In the genomic region with DNA sequence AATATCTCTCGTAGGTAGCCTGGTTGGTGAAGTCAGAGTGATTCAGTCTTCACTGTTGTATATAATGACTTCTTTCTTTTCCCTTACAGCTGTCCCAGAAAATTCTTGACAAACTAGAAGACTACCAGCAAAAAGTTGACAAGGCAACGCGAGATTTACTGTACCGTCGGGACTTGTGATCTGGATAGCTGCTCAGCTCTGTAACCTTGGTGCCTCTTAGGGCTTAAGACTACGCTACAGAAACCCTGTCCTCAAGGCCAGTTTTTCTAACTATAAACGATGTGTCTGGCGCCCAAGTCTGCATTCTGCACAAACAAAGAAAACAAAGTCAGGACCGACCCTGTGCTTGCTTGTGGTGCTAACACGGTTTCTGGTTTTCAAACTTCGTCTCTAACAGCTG, we compare ENCODE assay signal across 22 mouse cellular contexts. TPM values are rescaled to one million over a fixed set of nuclear protein-coding genes. Genes with fewer than 3 reads are reported as not detected.
A peak's percentile ranks its signal among the peaks of the same experiment; 100 is the strongest.
DNase-seq lines count a peak whose midpoint lies in the region; TF ChIP-seq lines count a peak whose summit lies in the region.
"Had no signal": no experiment of that assay in that cellular context is flagged by ENCODE, and none has a peak within 500 bp of the region (broad histone marks: within the 10 kb centered on the region; RNA-seq: fewer than 3 reads in every experiment).

No protein-coding gene starts in this region.

- no peak overlapping the region for H3K9ac ChIP-seq in heart, adult 2 months (ENCODE audit: low read depth, low read length)
- H3K9ac ChIP-seq: forebrain, postnatal 0 days; heart, embryonic 13.5 days; hindbrain, embryonic 14.5 days had no signal

- 93% methylated on average over 11 of the region's 11 CpGs for WGBS in heart, adult 2 months

- TF ChIP-seq EP300 in heart, adult 2 months (IDR thresholded peaks at IDR 0.05; ENCODE audit: insufficient read depth, low read depth, low read length), result no peak

- no peaks in the 10 kb centered on the region for H3K4me1 ChIP-seq in heart, adult 2 months (ENCODE audit: control insufficient read depth, insufficient read depth, low read length)
- H3K4me1 ChIP-seq: forebrain, embryonic 10.5 days; heart, embryonic 10.5 days; heart, embryonic 13.5 days had no signal

- no peaks in the 10 kb centered on the region for H3K27me3 ChIP-seq in heart, adult 2 months (ENCODE audit: control insufficient read depth, insufficient read depth, low read length)
- H3K27me3 ChIP-seq: heart, embryonic 13.5 days had no signal

- no peaks in the 10 kb centered on the region for H3K36me3 ChIP-seq in heart, adult 2 months (ENCODE audit: control insufficient read depth, insufficient read depth, low read length)

- no peak overlapping the region for H3K27ac ChIP-seq in heart, adult 2 months
- H3K27ac ChIP-seq: forebrain, embryonic 10.5 days; gastrocnemius, adult 2 months; heart, embryonic 10.5 days; heart, embryonic 13.5 days; hindbrain, embryonic 14.5 days; hindbrain, postnatal 0 days had no signal

- H3K79me2 ChIP-seq in heart, adult 2 months (replicated peaks; ENCODE audit: control insufficient read depth, insufficient read depth, low read length), result no peaks in the 10 kb centered on the region

- peak; percentile 45 to 82 for DNase-seq in adrenal gland, adult (ENCODE audit: inconsistent age in 2 of 2, low spot score in 1 of 2)
- no peak for DNase-seq in adrenal gland, adult 18-20 months (ENCODE audit: low spot score in 2 of 2)
- peak; percentile 36 for DNase-seq in heart, adult 11 months
- no peak for DNase-seq in heart, adult 2 months
- peak; percentile 17 for DNase-seq in adrenal gland, postnatal 10 days
- no peak for DNase-seq in spleen, postnatal 4 days (ENCODE audit: low spot score in 2 of 2)
- DNase-seq: cerebellum, adult 18-20 months; cerebellum, adult 9-10 months; cerebellum, postnatal 14 days; forebrain, postnatal 0 days; gastrocnemius, adult 2 months; gastrocnemius, postnatal 14 days; heart, adult 18-20 months; heart, postnatal 14 days; heart, postnatal 4 days; kidney, adult 18-20 months had no signal

- TF ChIP-seq POLR2A in heart, adult 2 months (IDR thresholded peaks at IDR 0.05; ENCODE audit: insufficient read depth, low read depth, low read length), result no peak

- no peak overlapping the region for H3K4me3 ChIP-seq in heart, adult 2 months
- H3K4me3 ChIP-seq: forebrain, embryonic 10.5 days; gastrocnemius, adult 2 months; heart, embryonic 10.5 days; heart, embryonic 13.5 days had no signal

- intact Hi-C loops in heart, adult 2 months (cut with DNase I), result no loop called here

- TF ChIP-seq CTCF in heart, adult 2 months (IDR thresholded peaks at IDR 0.05), result no peak

RNA-seq across cellular contexts. Expression of gene Fnbp4, which starts 9.8 kb away (rescaled TPM):
- 10 to 100 TPM; 37.9 to 50.1 TPM for total RNA-seq in adrenal gland, adult 18-20 months (2021)
- total RNA-seq in heart, adult 2 months (2021), result 10 to 100 TPM; 11.3 to 14.5 TPM
- polyA plus RNA-seq in heart, adult 2 months (2012; rRNA removed), result 16.6 and 24.0 TPM in 2 replicates
- total RNA-seq in adrenal gland, postnatal 10 days (2021), result 10 to 100 TPM; 42.4 to 75.4 TPM

RNA-seq across cellular contexts. Expression of gene Agbl2, which starts 47.2 kb away (rescaled TPM):
- total RNA-seq in adrenal gland, adult 18-20 months (2021), result 1 to 10 TPM in 1 of 2 experiments, under 1 TPM in 1; 0.93 to 1.1 TPM
- total RNA-seq in heart, adult 2 months (2021), result under 1 TPM; 0.81 to 0.86 TPM
- polyA plus RNA-seq in heart, adult 2 months (2012; rRNA removed), result 1.6 and 1.7 TPM in 2 replicates
- 1 to 10 TPM in 1 of 2 experiments, under 1 TPM in 1; 0.72 to 1.4 TPM for total RNA-seq in adrenal gland, postnatal 10 days (2021)
- polyA plus RNA-seq: inflammation-experienced regulatory T-cells, adult 6 months had no signal

RNA-seq across cellular contexts. Expression of gene Nup160, which starts 58.3 kb away (rescaled TPM):
- 10 to 100 TPM; 13.2 to 14.7 TPM for total RNA-seq in adrenal gland, adult 18-20 months (2021)
- total RNA-seq in heart, adult 2 months (2021), result 10 to 100 TPM; 12.9 to 13.9 TPM
- 5.2 and 9.8 TPM in 2 replicates for polyA plus RNA-seq in heart, adult 2 months (2012; rRNA removed)
- 10 to 100 TPM; 17.7 to 25.7 TPM for total RNA-seq in adrenal gland, postnatal 10 days (2021)

Comparison
In these comparisons a context has a peak if more than half of its experiments do, and no peak if none do; other contexts are left out.
1. DNase-seq: peak in adrenal gland, adult (2 of 2), heart, adult 11 months (single experiment) and adrenal gland, postnatal 10 days (single experiment); none in adrenal gland, adult 18-20 months (0 of 2), heart, adult 2 months (0 of 2) and spleen, postnatal 4 days (0 of 2).